Mouse (Mus musculus) monocyte, adult 5-6 weeks (primary cell): ENCODE results near the gene Nup160. TPM values are rescaled to one million over a fixed set of nuclear protein-coding genes. Genes with fewer than 3 reads are reported as not detected.
A peak's percentile ranks its signal among the peaks of the same experiment; 100 is the strongest.

ENCODE experiments used
- ATAC-seq: fragments of 153-309, 156-312 bp; replicated peaks from 2 replicates; pipeline ENCODE4 v1.8.0; 2017; ENCODE audit warnings: mild to moderate bottlenecking; ENCODE audit not compliant: low TSS enrichment, insufficient number of reproducible peaks, severe bottlenecking, poor library complexity, low FRiP score
- total RNA-seq: library from RNA; stranded (forward); fragments of 200-1000, 200-491, 200-594 nt; gene quantifications from 3 replicates; pipeline ENCODE4 v1.2.3, GENCODE M21; 2017

The Nup160 gene
- total RNA-seq, 1 experiment from 2014 or later: 36.5 TPM

DNA sequence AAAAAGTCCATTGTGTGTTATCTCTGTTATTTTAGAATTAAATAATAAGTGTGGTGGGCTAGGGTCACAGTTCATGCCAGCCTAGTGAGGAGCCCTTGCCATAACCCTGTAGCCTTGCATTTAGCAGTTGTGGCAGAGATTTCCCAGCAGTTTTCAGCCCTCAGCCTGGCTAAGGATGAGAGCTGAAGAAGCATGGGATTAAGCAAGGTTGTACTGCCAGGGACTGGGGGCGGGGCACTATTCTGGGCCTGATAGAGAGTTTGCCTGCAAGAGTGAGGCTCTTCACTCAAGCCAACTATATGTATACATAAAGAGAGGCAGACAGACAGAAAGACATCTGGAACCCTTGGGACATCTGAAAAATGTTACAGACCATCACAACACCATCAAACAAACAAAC lies 18.0 kb upstream of the Nup160 start:
- ATAC-seq: no peak

DNA sequence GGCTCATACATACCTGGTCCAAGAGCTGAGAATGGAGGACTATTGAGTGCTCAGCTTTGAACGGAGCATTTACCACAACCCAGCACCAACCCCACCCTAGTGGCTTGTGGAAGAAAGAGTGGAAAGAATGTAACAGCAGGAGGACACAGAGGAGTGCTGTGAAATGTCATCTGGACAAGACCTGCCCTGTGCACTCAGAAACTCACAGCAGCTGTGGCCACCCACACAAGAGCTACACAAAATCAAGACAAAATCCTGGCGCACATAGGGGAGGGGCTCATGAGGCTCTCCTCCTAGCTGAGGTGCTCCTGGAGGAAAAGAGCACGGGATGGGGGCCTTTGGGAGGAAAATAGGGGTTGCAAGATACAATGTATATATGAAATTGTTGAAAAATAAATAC lies 17.4 kb upstream of the Nup160 start:
- no peak for ATAC-seq

DNA sequence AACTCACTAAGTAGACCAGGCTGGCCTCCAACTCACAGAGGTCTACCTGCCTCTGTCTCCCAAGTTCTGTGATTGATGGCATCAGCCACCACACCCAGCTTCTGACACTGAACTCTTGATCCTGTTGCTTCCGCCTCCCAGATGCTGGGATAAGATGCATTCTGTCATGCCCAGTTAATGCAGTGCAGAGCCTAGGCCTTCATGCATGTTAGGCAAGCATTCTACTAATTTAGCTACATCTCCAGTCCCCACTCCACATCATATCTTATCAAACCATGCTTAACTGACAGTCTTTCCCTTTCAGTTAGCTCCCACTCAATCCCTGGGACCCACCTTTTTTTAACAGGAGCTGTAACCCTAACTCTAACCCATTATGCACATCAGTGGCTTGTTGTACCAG lies 16.1 kb upstream of the Nup160 start:
- ATAC-seq: no peak

GRCm38 (mm10) chr2:90661426-90661825 lies 15.6 kb upstream of the Nup160 start:
- ATAC-seq: peak; percentile 66

- ATAC-seq: no peak
Observed at GRCm38 (mm10) chr2:90666591-90667387, 10.2 kb upstream of the Nup160 start.

DNA sequence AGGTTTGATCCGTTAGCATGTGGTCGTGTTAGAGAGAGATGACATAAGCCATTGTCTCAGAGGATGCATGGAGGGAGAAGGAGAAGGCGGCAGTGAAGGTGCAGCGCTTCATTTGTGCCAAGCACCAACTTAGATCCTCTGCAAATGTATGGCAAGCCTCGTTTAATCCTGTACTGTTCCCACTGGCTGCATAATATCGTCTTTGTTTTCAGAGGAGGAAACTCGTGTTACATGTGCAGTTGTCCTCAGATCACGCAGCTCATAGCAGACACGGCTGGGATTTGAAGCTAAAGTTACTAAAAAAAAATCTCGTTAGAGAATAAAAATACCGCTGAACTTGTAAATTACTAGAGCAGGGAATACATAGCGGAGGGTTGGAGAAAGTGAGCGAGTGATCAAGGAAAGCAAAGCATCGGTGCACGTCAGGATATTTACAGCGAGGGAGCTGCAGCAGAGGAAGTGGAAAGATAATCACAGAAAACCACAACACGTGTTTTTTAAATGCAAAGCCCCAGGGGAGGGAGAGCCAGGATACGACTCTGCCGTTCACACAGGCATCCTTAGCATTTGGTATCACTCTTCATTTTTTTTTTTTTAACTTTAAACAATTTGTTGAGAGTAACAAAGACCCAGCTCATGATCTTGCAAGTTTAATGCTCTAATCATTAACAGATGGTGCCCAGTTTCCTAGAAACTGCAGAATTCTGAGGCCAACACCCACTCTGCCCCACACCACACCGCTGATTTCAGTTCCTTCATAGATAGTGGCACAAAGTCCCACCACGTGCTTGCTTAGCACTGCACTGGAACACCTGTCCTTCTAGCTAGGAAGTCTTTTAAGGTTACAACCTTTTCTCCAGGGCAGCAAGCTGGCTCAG lies 9.4 kb upstream of the Nup160 start:
- peak; percentile 57 for ATAC-seq

DNA sequence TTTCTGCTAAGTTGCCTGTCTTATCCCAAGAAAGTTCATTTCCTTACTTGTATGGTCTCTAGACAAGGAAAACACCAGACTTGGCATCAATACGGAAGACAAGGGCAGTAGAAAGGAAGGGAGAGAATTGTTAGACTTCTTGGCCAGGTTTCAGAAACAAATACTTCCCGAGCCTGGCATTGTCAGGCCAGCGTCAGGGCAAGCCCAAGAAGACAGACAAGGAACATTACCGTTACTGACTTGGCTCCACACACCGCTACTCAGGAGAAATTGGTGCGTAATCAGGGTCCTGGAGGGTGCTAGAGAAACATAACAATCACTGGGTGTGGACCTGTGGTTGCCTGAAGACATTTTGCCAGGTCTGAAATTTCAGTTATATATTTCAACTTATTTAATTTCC lies 6.7 kb upstream of the Nup160 start:
- no peak for ATAC-seq

- peak; percentile 86 for ATAC-seq
Observed at GRCm38 (mm10) chr2:90673339-90673738, 3.7 kb upstream of the Nup160 start.

DNA sequence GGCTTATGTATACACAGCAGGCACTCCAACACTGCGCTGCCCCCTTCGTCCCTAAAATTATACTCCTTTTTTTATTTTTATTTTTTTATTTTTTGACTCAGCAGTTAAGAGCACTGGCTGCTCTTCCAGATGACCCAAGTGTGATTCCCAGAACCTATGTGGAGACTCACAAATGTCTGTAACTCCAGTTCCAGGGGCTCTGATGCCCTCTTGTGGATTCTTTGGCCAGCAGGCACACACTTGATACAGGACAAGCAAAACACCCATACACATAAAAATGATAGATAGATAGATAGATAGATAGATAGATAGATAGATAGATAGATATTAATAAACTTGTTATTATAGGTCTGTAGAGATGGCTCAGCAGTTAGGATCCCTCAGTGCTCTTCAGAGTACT lies 2.5 kb upstream of the Nup160 start:
- no peak for ATAC-seq

- ATAC-seq: no peak
Observed at GRCm38 (mm10) chr2:90675488-90675887, 1.5 kb upstream of the Nup160 start.

- no peak for ATAC-seq
Observed at GRCm38 (mm10) chr2:90678256-90679060, 1.4 kb downstream of the Nup160 start.

- peak; percentile 91 for ATAC-seq
Observed at GRCm38 (mm10) chr2:90679061-90679810, 2.2 kb downstream of the Nup160 start.

- no peak for ATAC-seq
Observed at GRCm38 (mm10) chr2:90700943-90701342, 23.9 kb downstream of the Nup160 start.

DNA sequence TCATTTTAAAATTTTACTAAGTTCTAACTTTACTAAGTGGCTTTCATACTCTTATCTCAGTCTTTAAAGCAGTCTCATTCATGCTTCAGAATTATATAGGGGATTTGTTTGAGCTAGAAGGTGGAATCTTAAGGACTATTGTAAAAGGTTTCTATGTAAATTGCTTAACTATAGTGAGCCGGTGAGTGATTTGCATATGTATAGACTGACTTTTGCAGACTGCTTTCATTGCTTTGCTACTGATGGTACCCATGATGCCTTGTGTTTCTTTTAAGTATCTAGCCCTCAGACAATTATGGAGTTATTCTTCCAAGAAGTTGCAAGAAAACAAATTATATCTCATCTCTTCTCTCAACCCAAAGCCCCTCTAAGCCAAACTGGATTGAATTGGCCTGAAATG lies 31.5 kb downstream of the Nup160 start:
- no peak for ATAC-seq

- no peak for ATAC-seq
Observed at GRCm38 (mm10) chr2:90715555-90716092, 38.6 kb downstream of the Nup160 start.

- no peak for ATAC-seq
Observed at GRCm38 (mm10) chr2:90717366-90717765, 40.4 kb downstream of the Nup160 start.

- no peak for ATAC-seq
Observed at GRCm38 (mm10) chr2:90717948-90718347, 40.9 kb downstream of the Nup160 start.

DNA sequence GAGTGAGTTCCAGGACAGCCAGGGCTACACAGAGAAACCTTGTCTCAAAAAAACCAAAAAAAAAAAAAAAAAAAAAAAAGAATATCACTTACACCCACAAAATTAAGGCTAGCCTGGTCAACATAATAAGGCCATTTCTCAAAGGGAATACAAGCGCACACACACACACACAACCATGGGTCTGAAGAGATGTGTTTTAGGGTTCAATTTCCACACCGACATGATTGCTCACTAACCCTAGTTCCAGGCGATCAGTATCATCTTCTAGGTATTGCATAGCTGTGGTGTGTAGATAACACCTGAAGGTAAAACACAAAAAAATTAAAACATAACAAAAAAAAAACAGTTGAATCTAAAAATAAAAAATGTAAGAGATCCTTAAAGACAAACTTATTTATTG lies 49.8 kb downstream of the Nup160 start:
- ATAC-seq: no peak
